Mouse (Mus musculus) midbrain, embryonic 14.5 days (tissue): Measurements from ENCODE around the gene Adgrb2. TPM values are rescaled to one million over a fixed set of nuclear protein-coding genes. Genes with fewer than 3 reads are reported as not detected.

ENCODE experiments used
- ATAC-seq: fragments of 200-750 bp; cut with Nextera tagmentation; 2 replicates; pipeline ENCODE4 v1.8.0; 2017; ENCODE audit warnings: moderate number of reproducible peaks, moderate library complexity; ENCODE audit not compliant: low FRiP score, low TSS enrichment
- DNase-seq: peaks from one replicate; pipeline ENCODE4 v3.0.0-alpha.2; 2015
- H3K27ac ChIP-seq: fragments of 300-500 bp; sonication (generic); replicated peaks from 2 replicates; pipeline ENCODE4 v1.5.1; 2014; ENCODE audit warnings: mild to moderate bottlenecking, low read depth, low read length, moderate library complexity
- H3K27me3 ChIP-seq: fragments of 300-500 bp; sonication (generic); 2 replicates; pipeline ENCODE4 v1.6.1; 2014; ENCODE audit warnings: low read length, control low read depth, mixed read lengths; ENCODE audit not compliant: control insufficient read depth, insufficient read depth
- H3K36me3 ChIP-seq: fragments of 300-500 bp; sonication (generic); 2 replicates; pipeline ENCODE4 v1.6.1; 2014; ENCODE audit warnings: low read length, control low read depth; ENCODE audit not compliant: control insufficient read depth, insufficient read depth
- H3K4me1 ChIP-seq: fragments of 300-500 bp; sonication (generic); 2 replicates; pipeline ENCODE4 v1.6.1; 2014; ENCODE audit warnings: mild to moderate bottlenecking, antibody characterized with exemption, low read length, control low read depth; ENCODE audit not compliant: control insufficient read depth, insufficient read depth
- H3K4me2 ChIP-seq: fragments of 300-500 bp; sonication (generic); 2 replicates; pipeline ENCODE4 v1.6.1; 2014; ENCODE audit warnings: mild to moderate bottlenecking, low read length, moderate library complexity
- H3K4me3 ChIP-seq: fragments of 300-500 bp; sonication (generic); replicated peaks from 2 replicates; pipeline ENCODE4 v1.5.1; 2014; ENCODE audit warnings: low read depth, low read length
- H3K9ac ChIP-seq: fragments of 300-500 bp; sonication (generic); replicated peaks from 2 replicates; pipeline ENCODE4 v1.6.1; 2014; ENCODE audit warnings: mild to moderate bottlenecking, low read length, moderate library complexity
- H3K9me3 ChIP-seq: fragments of 300-500 bp; sonication (generic); 2 replicates; pipeline ENCODE4 v1.6.1; 2016; ENCODE audit warnings: low read length, control low read depth, mixed read lengths; ENCODE audit not compliant: control insufficient read depth
- WGBS: fragments of 180-500 bp; shearing (Covaris S2); extraction: QIAGEN DNeasy Blood & Tissue Kit; methylation state at CpG from one replicate; pipeline ENCODE4 v1.1.7; 2014; 5-methylcytosine and 5-hydroxymethylcytosine counted together
- polyA plus RNA-seq: library from polyadenylated mRNA; unstranded; fragments of >200 nt; fragmentation: Nextera tagmentation; extraction: Ambion mirVana; gene quantifications from 2 replicates; pipeline ENCODE4 v1.2.1, GENCODE M21; 2014

Adgrb2 gene
- polyA plus RNA-seq, 1 experiment from 2014 or later = 15.9 TPM

GRCm38 (mm10) chr4:129970168-129970567 lies 14.5 kb upstream of the Adgrb2 start:
- H3K36me3 ChIP-seq = no peaks in the 10 kb centered on the region
- DNase-seq (no peak), ATAC-seq (no peak)
- no peak overlapping the region for H3K4me3 ChIP-seq
- H3K9me3 ChIP-seq = no peaks in the 10 kb centered on the region
- 16% methylated on average over 8 of the region's 8 CpGs for WGBS
- no peak overlapping the region for H3K4me2 ChIP-seq
- no peaks in the 10 kb centered on the region for H3K27me3 ChIP-seq
- H3K9ac ChIP-seq = no peak overlapping the region
- H3K27ac ChIP-seq = no peak overlapping the region
- H3K4me1 ChIP-seq = peaks cover 35% of the 10 kb centered on the region

GRCm38 (mm10) chr4:129970861-129971260 lies 13.8 kb upstream of the Adgrb2 start:
- ATAC-seq (no peak), DNase-seq (no peak)
- Histone ChIP-seq H3K27ac (no peak overlapping the region), H3K4me2 (no peak overlapping the region), H3K9ac (no peak overlapping the region), H3K4me3 (no peak overlapping the region), H3K4me1 (peaks cover 29% of the 10 kb centered on the region), H3K36me3 (no peaks in the 10 kb centered on the region), H3K9me3 (no peaks in the 10 kb centered on the region), H3K27me3 (no peaks in the 10 kb centered on the region)
- WGBS = 88% methylated on average over 11 of the region's 11 CpGs

- H3K4me2 ChIP-seq = no peak overlapping the region
- H3K4me1 ChIP-seq = peaks cover 20% of the 10 kb centered on the region
- no peaks in the 10 kb centered on the region for H3K9me3 ChIP-seq
- no peaks in the 10 kb centered on the region for H3K27me3 ChIP-seq
- WGBS = 45% methylated on average over 7 of the region's 7 CpGs
- H3K4me3 ChIP-seq = no peak overlapping the region
- H3K9ac ChIP-seq = no peak overlapping the region
- ATAC-seq (no peak), DNase-seq (peak; percentile 58)
- no peak overlapping the region for H3K27ac ChIP-seq
- H3K36me3 ChIP-seq = no peaks in the 10 kb centered on the region
Measured at GRCm38 (mm10) chr4:129971989-129972388, 12.7 kb upstream of the Adgrb2 start.

DNA sequence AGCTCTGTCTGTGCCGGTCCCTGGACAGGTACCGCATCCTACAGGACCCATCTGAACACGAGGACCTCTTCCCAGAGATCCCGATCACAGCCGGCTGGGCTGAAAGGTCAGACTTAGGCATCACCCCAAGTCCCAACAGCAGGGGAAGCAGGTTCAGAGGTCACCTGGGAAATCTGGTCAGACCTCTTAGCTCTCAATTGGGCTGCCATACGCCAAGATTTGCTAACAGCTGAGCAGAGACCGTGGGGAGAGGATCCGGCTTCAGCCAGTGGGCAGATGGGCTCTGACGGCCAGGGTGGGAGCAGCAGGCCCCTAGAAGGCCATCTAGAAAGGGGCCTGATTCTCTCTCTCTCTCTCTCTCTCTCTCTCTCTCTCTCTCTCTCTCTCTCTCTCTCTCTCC lies 10.4 kb upstream of the Adgrb2 start:
- WGBS = 61% methylated on average over 9 of the region's 9 CpGs
- peaks cover 6% of the 10 kb centered on the region; the same call in 1 of the 2 replicates for H3K4me1 ChIP-seq
- DNase-seq (no peak), ATAC-seq (no peak)
- H3K27ac ChIP-seq = no peak overlapping the region
- no peak overlapping the region for H3K9ac ChIP-seq
- H3K4me2 ChIP-seq = no peak overlapping the region
- no peaks in the 10 kb centered on the region for H3K27me3 ChIP-seq
- no peaks in the 10 kb centered on the region for H3K9me3 ChIP-seq
- no peak overlapping the region for H3K4me3 ChIP-seq
- H3K36me3 ChIP-seq = no peaks in the 10 kb centered on the region

DNA sequence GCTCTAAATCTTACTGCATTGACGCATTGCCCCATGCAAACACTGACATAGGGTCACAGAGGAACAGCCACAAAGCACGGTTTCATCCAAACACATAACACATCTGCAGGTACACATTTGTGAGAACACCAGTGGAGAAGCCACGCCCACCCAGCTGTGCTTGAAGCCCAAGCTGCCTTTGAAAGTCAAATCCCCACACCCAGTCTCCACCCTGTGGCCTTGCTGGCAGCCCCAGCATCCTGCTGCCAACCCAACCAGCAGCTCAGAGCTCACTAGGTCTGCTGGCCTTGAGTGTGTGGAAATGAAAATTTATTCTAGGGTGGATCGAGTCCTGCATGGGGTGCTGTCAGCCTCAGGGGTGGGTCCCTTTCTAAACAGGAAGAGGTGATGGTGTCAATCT lies 7.4 kb upstream of the Adgrb2 start:
- no peak overlapping the region for H3K4me2 ChIP-seq
- no peaks in the 10 kb centered on the region for H3K9me3 ChIP-seq
- no peak overlapping the region for H3K4me3 ChIP-seq
- peaks cover 14% of the 10 kb centered on the region for H3K4me1 ChIP-seq
- H3K27me3 ChIP-seq = no peaks in the 10 kb centered on the region
- H3K27ac ChIP-seq = no peak overlapping the region
- 69% methylated on average over 4 of the region's 4 CpGs for WGBS
- H3K36me3 ChIP-seq = no peaks in the 10 kb centered on the region
- no peak for DNase-seq
- ATAC-seq = no peak
- H3K9ac ChIP-seq = no peak overlapping the region

- peaks cover 23% of the 10 kb centered on the region for H3K4me1 ChIP-seq
- H3K27me3 ChIP-seq = no peaks in the 10 kb centered on the region
- H3K9ac ChIP-seq = no peak overlapping the region
- no peak overlapping the region for H3K4me3 ChIP-seq
- H3K27ac ChIP-seq = no peak overlapping the region
- H3K36me3 ChIP-seq = no peaks in the 10 kb centered on the region
- ATAC-seq (no peak), DNase-seq (no peak)
- 43% methylated on average over 4 of the region's 4 CpGs for WGBS
- no peak overlapping the region for H3K4me2 ChIP-seq
- no peaks in the 10 kb centered on the region for H3K9me3 ChIP-seq
Measured at GRCm38 (mm10) chr4:129978227-129978626, 6.4 kb upstream of the Adgrb2 start.

DNA sequence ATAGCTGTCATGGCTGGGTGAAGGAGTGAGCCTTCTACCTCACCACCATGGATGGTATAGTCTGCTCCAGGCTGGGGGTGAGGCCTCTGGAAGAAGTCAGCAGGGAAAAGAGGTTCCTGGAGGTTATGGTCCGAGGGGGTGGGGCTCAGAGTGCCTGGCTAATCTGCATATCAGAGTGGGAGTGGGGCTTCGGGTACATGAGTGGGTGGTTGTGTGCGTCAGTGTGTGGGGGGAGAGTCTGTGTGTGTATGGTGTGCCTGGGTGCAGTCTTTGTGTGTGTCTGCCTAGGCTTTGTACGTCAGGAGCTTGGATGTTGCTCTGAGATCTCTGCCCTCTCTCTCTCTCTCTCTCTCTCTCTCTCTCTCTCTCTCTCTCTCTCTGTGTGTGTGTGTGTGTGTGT lies 5.7 kb upstream of the Adgrb2 start:
- no peaks in the 10 kb centered on the region for H3K9me3 ChIP-seq
- H3K36me3 ChIP-seq = no peaks in the 10 kb centered on the region
- no peak for ATAC-seq
- no peak overlapping the region for H3K9ac ChIP-seq
- no peak overlapping the region for H3K4me3 ChIP-seq
- peaks cover 30% of the 10 kb centered on the region for H3K4me1 ChIP-seq
- H3K27me3 ChIP-seq = no peaks in the 10 kb centered on the region
- H3K27ac ChIP-seq = no peak overlapping the region
- DNase-seq = no peak
- WGBS = 72% methylated on average over 4 of the region's 4 CpGs
- H3K4me2 ChIP-seq = no peak overlapping the region

DNA sequence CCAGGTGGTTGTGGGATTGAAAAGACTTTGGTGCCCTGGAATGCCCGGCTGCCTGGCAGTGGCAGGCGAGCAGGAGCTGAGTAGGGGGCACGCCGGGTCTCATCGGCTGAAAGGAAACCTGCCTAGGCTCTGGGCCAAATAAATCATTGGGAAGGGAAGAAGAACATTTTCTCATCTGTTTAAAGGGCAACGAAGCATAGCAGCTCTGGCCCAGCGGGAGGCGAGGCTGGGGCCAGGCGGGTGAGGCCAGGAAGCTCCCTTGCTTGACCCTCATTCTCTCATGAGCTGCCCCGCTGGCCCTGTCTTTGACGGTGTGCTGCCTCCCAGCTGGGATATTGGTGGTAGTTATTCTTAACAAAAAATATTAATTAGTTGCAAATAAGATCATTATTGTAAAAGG lies 3.0 kb upstream of the Adgrb2 start:
- no peak overlapping the region for H3K4me3 ChIP-seq
- peaks cover 38% of the 10 kb centered on the region for H3K4me1 ChIP-seq
- H3K4me2 ChIP-seq = no peak overlapping the region
- H3K27ac ChIP-seq = peak overlapping the region; percentile 22; the same call in 1 of the 2 replicates
- no peak overlapping the region for H3K9ac ChIP-seq
- DNase-seq (no peak), ATAC-seq (no peak)
- H3K36me3 ChIP-seq = no peaks in the 10 kb centered on the region
- WGBS = 27% methylated on average over 11 of the region's 11 CpGs
- no peaks in the 10 kb centered on the region for H3K9me3 ChIP-seq
- H3K27me3 ChIP-seq = no peaks in the 10 kb centered on the region

DNA sequence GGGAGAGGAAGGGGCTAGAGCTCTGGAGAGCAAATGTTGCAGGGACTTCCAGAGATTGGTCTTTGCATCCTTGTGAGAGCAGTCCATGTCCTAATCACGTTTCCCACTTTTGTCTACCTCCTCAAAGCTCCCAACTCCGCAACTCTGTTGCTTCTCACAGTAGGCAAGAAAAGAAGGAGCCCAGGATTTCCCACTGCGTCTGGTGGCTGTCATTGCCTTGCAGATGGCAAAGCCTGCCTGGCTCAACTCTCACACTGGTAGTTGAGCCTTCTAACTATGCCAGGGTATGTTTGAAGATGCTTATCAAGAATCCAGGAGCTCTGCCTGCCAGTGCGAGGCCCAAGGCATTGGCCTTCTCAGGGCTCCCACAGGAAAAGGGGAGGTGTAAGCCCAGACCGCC lies 1.6 kb upstream of the Adgrb2 start:
- no peak overlapping the region for H3K27ac ChIP-seq

More for the DNA sequence above, 1.6 kb upstream of the Adgrb2 start:
- 19% methylated on average over 5 of the region's 5 CpGs for WGBS
- Histone ChIP-seq H3K4me1 (peaks cover 51% of the 10 kb centered on the region), H3K9ac (no peak overlapping the region), H3K36me3 (no peaks in the 10 kb centered on the region), H3K9me3 (no peaks in the 10 kb centered on the region), H3K4me2 (peak overlapping the region; percentile 86; the same call in 1 of the 2 replicates), H3K27me3 (no peaks in the 10 kb centered on the region), H3K4me3 (no peak overlapping the region)
- ATAC-seq = no peak
- no peak for DNase-seq
